Mouse (Mus musculus) megakaryocyte, embryonic 14.5 days (primary cell): Measurements from ENCODE around the gene Hexdc.

Experiments used
- FLI1 ChIP-seq: IDR thresholded peaks from 2 replicates; pipeline ENCODE4 v1.6.1; 2012; ENCODE audit warnings: low read length, inconsistent platforms, mixed read lengths
- GATA1 ChIP-seq: IDR thresholded peaks from 3 replicates; pipeline ENCODE4 v1.6.1; 2012; ENCODE audit warnings: mixed read lengths, low read length, inconsistent platforms, borderline replicate concordance

GRCm38 (mm10) chr11:121237345-121238128 is 33.3 kb downstream of the Hexdc start:
- TF ChIP-seq GATA1 (no peak), FLI1 (no peak)
